Mouse (Mus musculus) right cerebral cortex, adult 2 months (tissue): ENCODE measurements around the gene Mip.
A peak's percentile ranks its signal among the peaks of the same experiment; 100 is the strongest.
"Not testable (repeated sequence)": the region's sequence is repeated elsewhere in the genome, so short reads cannot be mapped to it uniquely, and the experiment has no call there.

Experiments
- DNase-seq, 2 experiments: peaks; one replicate each; pipeline ENCODE4 v3.0.0; 2021 to 2022; ENCODE audit warnings: low spot score in 2 of 2

Gene Mip

GRCm38 (mm10) chr10:128211390-128212108 is 14.1 kb upstream of the Mip start, which contains the start of gene Spryd4:
Gene Spryd4 (minus strand): TSS chr10:128211807.
- DNase-seq = peak; percentile 94 to 95

GRCm38 (mm10) chr10:128212148-128212547 is 13.5 kb upstream of the Mip start:
- no peak for DNase-seq

GRCm38 (mm10) chr10:128212871-128213323 is 12.7 kb upstream of the Mip start:
- peak; percentile 65 to 68 for DNase-seq

GRCm38 (mm10) chr10:128214112-128214511 is 11.5 kb upstream of the Mip start:
- not testable (repeated sequence) for DNase-seq

- no peak for DNase-seq
Measured at GRCm38 (mm10) chr10:128214981-128215380, 10.7 kb upstream of the Mip start.

GRCm38 (mm10) chr10:128218387-128219117 is 7.1 kb upstream of the Mip start:
- no peak for DNase-seq

GRCm38 (mm10) chr10:128221533-128222286 is 3.9 kb upstream of the Mip start:
- DNase-seq = no peak

GRCm38 (mm10) chr10:128225064-128225463 is 574 bp upstream of the Mip start:
- DNase-seq = no peak

GRCm38 (mm10) chr10:128227592-128227991 is 2.0 kb downstream of the Mip start:
- DNase-seq = no peak

- DNase-seq = no peak
Measured at GRCm38 (mm10) chr10:128228009-128228408, 2.4 kb downstream of the Mip start.

GRCm38 (mm10) chr10:128230582-128230981 is 4.9 kb downstream of the Mip start:
- DNase-seq = no peak

- DNase-seq = no peak
Measured at GRCm38 (mm10) chr10:128231146-128231545, 5.5 kb downstream of the Mip start.

- peak; percentile 78 to 85 for DNase-seq
Measured at GRCm38 (mm10) chr10:128231697-128232419, 6.2 kb downstream of the Mip start, which contains the start of gene Timeless. Gene Timeless (plus strand): TSS chr10:128232065.

- peak; percentile 63 to 64 for DNase-seq
Measured at GRCm38 (mm10) chr10:128232420-128232985, 6.9 kb downstream of the Mip start.

GRCm38 (mm10) chr10:128236321-128236720 is 10.7 kb downstream of the Mip start:
- no peak for DNase-seq

- DNase-seq = peak; percentile 17 to 25
Measured at GRCm38 (mm10) chr10:128237807-128238480, 12.3 kb downstream of the Mip start.

GRCm38 (mm10) chr10:128239140-128239539 is 13.5 kb downstream of the Mip start:
- no peak for DNase-seq

- DNase-seq = no peak
Measured at GRCm38 (mm10) chr10:128240131-128240530, 14.5 kb downstream of the Mip start.

GRCm38 (mm10) chr10:128243252-128243651 is 17.6 kb downstream of the Mip start:
- DNase-seq = no peak

- DNase-seq = no peak
Measured at GRCm38 (mm10) chr10:128244121-128244520, 18.5 kb downstream of the Mip start.
